Mouse (Mus musculus) liver, embryonic 11.5 days (tissue): ENCODE measurements around the gene Hspb11. TPM values are rescaled to one million over a fixed set of nuclear protein-coding genes. Genes with fewer than 3 reads are reported as not detected.

Experiments
- ATAC-seq: fragments of 200-750 bp; cut with Nextera tagmentation; replicated peaks from 2 replicates; pipeline ENCODE4 v1.8.0; 2017; ENCODE audit warnings: moderate number of reproducible peaks, mild to moderate bottlenecking, moderate TSS enrichment, moderate library complexity; ENCODE audit not compliant: low FRiP score
- DNase-seq: peaks from one replicate; pipeline ENCODE4 v3.0.0-alpha.2; 2017; ENCODE audit warnings: low spot score
- H3K27ac ChIP-seq: fragments of 300-500 bp; sonication (generic); 2 replicates; pipeline ENCODE4 v1.5.1; 2014; ENCODE audit warnings: mild to moderate bottlenecking, low read depth, low read length, control low read depth
- H3K27me3 ChIP-seq: fragments of 300-500 bp; sonication (generic); replicated peaks from 2 replicates; pipeline ENCODE4 v1.6.1; 2014; ENCODE audit warnings: low read length, mixed read lengths; ENCODE audit not compliant: control insufficient read depth, insufficient read depth
- H3K36me3 ChIP-seq: fragments of 300-500 bp; sonication (generic); 2 replicates; pipeline ENCODE4 v1.6.1; 2014; ENCODE audit warnings: mild to moderate bottlenecking, low read length, moderate library complexity, mixed read lengths; ENCODE audit not compliant: control insufficient read depth, insufficient read depth
- H3K4me1 ChIP-seq: fragments of 300-500 bp; sonication (generic); replicated peaks from 2 replicates; pipeline ENCODE4 v1.6.1; 2014; ENCODE audit warnings: low read length, mixed read lengths; ENCODE audit not compliant: control insufficient read depth, insufficient read depth
- H3K4me2 ChIP-seq: fragments of 300-500 bp; sonication (generic); 2 replicates; pipeline ENCODE4 v1.6.1; 2014; ENCODE audit warnings: mild to moderate bottlenecking, control low read depth, moderate library complexity
- H3K4me3 ChIP-seq: fragments of 300-500 bp; sonication (generic); 2 replicates; pipeline ENCODE4 v1.5.1; 2014; ENCODE audit warnings: low read depth, low read length, control low read depth
- H3K9ac ChIP-seq: fragments of 300-500 bp; sonication (generic); 2 replicates; pipeline ENCODE4 v1.6.1; 2014; ENCODE audit warnings: low read depth, low read length, control low read depth
- H3K9me3 ChIP-seq: fragments of 300-500 bp; sonication (generic); 2 replicates; pipeline ENCODE4 v1.6.1; 2016; ENCODE audit warnings: low read length, inconsistent platforms, mixed read lengths; ENCODE audit not compliant: control insufficient read depth
- WGBS: fragments of 180-500 bp; shearing (Covaris S2); extraction: QIAGEN DNeasy Blood & Tissue Kit; methylation state at CpG from one replicate; pipeline ENCODE4 v1.1.7; 2014; 5-methylcytosine and 5-hydroxymethylcytosine counted together
- polyA plus RNA-seq: library from polyadenylated mRNA; unstranded; fragments of >200 nt; fragmentation: Nextera tagmentation; extraction: Ambion mirVana; gene quantifications from 2 replicates; pipeline ENCODE4 v1.2.1, GENCODE M21; 2014

The Hspb11 gene
- polyA plus RNA-seq, 1 experiment from 2014 or later, result 14.8 TPM

- Histone ChIP-seq H3K9ac (no peak overlapping the region), H3K9me3 (no peaks in the 10 kb centered on the region), H3K27me3 (0 out of 2 replicates have a peak, but pooled peaks cover 2% of the 10 kb centered on the region), H3K4me2 (no peak overlapping the region), H3K4me1 (peaks cover 6% of the 10 kb centered on the region), H3K27ac (no peak overlapping the region), H3K4me3 (no peak overlapping the region), H3K36me3 (no peaks in the 10 kb centered on the region)
- no peak for ATAC-seq
- DNase-seq, result no peak
- 77% methylated on average over 8 of the region's 8 CpGs for WGBS
Observed at GRCm38 (mm10) chr4:107298071-107298606, 44.7 kb downstream of the Hspb11 start.

DNA sequence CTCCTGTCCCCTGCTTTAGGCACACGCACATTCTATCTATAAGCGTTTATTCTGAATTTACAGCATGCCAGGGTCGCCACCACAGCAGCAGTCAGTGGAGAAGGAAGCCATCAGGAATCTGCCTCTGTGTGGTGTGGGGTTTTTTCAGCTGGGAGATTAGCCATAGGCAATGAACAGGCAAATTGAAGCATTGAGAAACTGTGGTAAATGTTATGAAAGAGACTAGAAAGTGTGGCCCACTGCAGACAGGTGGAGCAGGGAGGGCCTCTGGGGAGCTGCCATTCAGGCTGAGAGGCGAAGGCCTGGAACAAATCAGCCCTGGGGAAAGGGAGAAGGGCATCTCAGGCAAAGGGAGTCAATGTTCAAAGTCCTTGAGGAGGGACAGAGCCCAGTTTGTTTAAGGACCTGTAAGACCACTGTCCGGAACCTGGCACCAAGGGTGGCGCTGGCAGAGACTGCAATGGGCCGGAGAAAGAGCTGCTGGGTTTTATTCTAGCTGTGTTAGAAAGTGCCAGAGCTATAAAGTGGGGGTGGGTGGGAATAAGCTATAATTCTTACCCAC lies 46.5 kb downstream of the Hspb11 start:
- Histone ChIP-seq H3K9ac (no peak overlapping the region), H3K27ac (no peak overlapping the region), H3K4me2 (no peak overlapping the region), H3K9me3 (no peaks in the 10 kb centered on the region), H3K4me1 (peaks cover 6% of the 10 kb centered on the region), H3K27me3 (peaks cover 2% of the 10 kb centered on the region; the same call in 1 of the 2 replicates), H3K36me3 (no peaks in the 10 kb centered on the region), H3K4me3 (no peak overlapping the region)
- ATAC-seq (no peak), DNase-seq (no peak)
- WGBS, result 80% methylated on average over 7 of the region's 7 CpGs

GRCm38 (mm10) chr4:107300371-107300770 lies 47.0 kb downstream of the Hspb11 start:
- Histone ChIP-seq H3K9ac (no peak overlapping the region), H3K4me1 (peaks cover 6% of the 10 kb centered on the region), H3K4me2 (no peak overlapping the region), H3K4me3 (no peak overlapping the region), H3K9me3 (no peaks in the 10 kb centered on the region), H3K36me3 (no peaks in the 10 kb centered on the region), H3K27me3 (peaks cover 2% of the 10 kb centered on the region; the same call in 1 of the 2 replicates), H3K27ac (no peak overlapping the region)
- ATAC-seq (no peak), DNase-seq (no peak)
- 46% methylated on average over 4 of the region's 4 CpGs for WGBS

- DNase-seq (no peak), ATAC-seq (no peak)
- H3K4me1 ChIP-seq, result peaks cover 6% of the 10 kb centered on the region
- H3K4me3 ChIP-seq, result no peak overlapping the region
- H3K9ac ChIP-seq, result no peak overlapping the region
- no peaks in the 10 kb centered on the region for H3K36me3 ChIP-seq
- H3K9me3 ChIP-seq, result no peaks in the 10 kb centered on the region
- no peak overlapping the region for H3K27ac ChIP-seq
- no peak overlapping the region for H3K4me2 ChIP-seq
- H3K27me3 ChIP-seq, result peaks cover 2% of the 10 kb centered on the region; the same call in 1 of the 2 replicates
- WGBS, result 94% methylated on average over 1 of the region's 1 CpGs
Observed at GRCm38 (mm10) chr4:107300902-107301555, 47.6 kb downstream of the Hspb11 start.

- ATAC-seq (no peak), DNase-seq (no peak)
- no peak overlapping the region for H3K4me2 ChIP-seq
- H3K9me3 ChIP-seq, result no peaks in the 10 kb centered on the region
- H3K27ac ChIP-seq, result no peak overlapping the region
- H3K4me3 ChIP-seq, result no peak overlapping the region
- H3K4me1 ChIP-seq, result peaks cover 6% of the 10 kb centered on the region
- no peak overlapping the region for H3K9ac ChIP-seq
- H3K27me3 ChIP-seq, result peaks cover 2% of the 10 kb centered on the region; the same call in 1 of the 2 replicates
- H3K36me3 ChIP-seq, result no peaks in the 10 kb centered on the region
- 78% methylated on average over 9 of the region's 9 CpGs for WGBS
Observed at GRCm38 (mm10) chr4:107302221-107302620, 48.8 kb downstream of the Hspb11 start.

DNA sequence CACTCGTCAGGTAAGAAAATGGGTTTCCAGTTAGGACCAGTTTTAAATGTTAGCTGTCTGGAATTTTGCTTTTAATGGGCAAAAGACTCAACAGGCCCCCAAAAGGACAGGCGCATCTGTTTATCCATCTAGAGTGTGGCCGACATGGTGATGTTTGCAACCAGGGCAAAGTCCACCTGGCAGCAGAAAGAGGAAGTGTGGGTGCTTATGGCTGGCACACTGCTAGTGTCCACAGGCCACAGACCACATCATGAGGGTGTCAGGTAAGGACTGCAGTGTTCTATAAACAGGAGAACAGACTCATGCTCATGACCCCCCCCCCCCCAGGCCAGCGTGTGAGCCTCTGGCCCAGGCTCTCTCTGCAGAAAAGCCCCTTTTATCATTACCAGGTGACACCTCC lies 49.4 kb downstream of the Hspb11 start:
- 72% methylated on average over 4 of the region's 4 CpGs for WGBS
- Histone ChIP-seq H3K4me2 (no peak overlapping the region), H3K4me1 (peaks cover 6% of the 10 kb centered on the region), H3K4me3 (no peak overlapping the region), H3K9me3 (no peaks in the 10 kb centered on the region), H3K27ac (no peak overlapping the region), H3K36me3 (no peaks in the 10 kb centered on the region), H3K9ac (no peak overlapping the region), H3K27me3 (peaks cover 2% of the 10 kb centered on the region; the same call in 1 of the 2 replicates)
- ATAC-seq, result no peak; the same call in 1 of the 2 replicates
- DNase-seq, result no peak

DNA sequence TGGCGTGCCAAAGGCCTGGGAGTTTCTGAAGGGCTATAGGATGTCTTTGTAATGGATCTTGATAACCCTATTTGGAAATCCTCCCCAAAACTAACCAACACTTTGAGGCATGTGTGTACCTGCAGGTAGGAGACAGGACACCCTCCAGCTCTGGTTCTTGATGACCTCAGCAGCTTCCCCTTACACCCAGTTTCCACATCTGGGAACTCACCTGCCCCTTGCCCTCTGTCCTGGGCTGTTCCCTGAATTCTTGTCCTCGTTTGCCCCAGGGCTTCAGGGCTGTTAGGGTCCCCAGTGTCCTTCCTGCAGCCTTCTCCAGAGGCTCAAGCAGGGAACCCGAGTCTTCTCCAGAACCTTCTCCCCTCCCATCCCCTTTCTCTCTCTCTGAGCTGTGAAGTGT lies 50.1 kb downstream of the Hspb11 start:
- no peak overlapping the region for H3K9ac ChIP-seq
- WGBS, result 72% methylated on average over 3 of the region's 3 CpGs
- peaks cover 2% of the 10 kb centered on the region; the same call in 1 of the 2 replicates for H3K27me3 ChIP-seq
- H3K27ac ChIP-seq, result no peak overlapping the region
- no peak overlapping the region for H3K4me2 ChIP-seq
- H3K4me1 ChIP-seq, result peaks cover 6% of the 10 kb centered on the region
- H3K4me3 ChIP-seq, result no peak overlapping the region
- H3K9me3 ChIP-seq, result no peaks in the 10 kb centered on the region
- DNase-seq, result no peak
- no peak for ATAC-seq
- no peaks in the 10 kb centered on the region for H3K36me3 ChIP-seq

DNA sequence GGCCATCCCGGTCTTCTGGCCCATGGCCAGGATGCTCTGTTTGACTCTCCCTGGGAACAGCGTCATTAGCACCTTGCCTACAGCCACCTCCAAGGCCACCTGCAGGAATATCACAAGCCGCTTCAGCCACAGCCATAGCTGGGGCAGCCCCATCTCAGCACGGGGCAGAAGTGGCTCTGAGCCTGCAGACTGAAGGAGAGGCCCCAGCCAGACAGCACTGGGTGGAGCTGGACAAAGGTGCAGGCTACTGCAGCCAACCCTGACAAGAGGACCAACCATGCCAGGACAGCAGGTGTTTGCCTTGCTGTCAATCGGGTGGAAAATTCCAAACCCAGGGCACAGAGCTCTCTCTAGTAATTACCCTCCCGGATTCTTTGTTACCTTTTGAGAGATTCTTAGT lies 53.6 kb downstream of the Hspb11 start, which contains the start of gene Dio1:
TSS of gene Dio1 (minus strand) at position 204 of the 400 bp plus-strand sequence.
- Histone ChIP-seq H3K27ac (no peak within 1 kb of the TSS), H3K4me2 (no peak within 1 kb of the TSS), H3K9ac (no peak within 1 kb of the TSS), H3K36me3 (no peaks in the 10 kb centered on the region), H3K27me3 (no peaks in the 10 kb centered on the region; the same call in 1 of the 2 replicates), H3K4me3 (no peak within 1 kb of the TSS), H3K9me3 (no peaks in the 10 kb centered on the region), H3K4me1 (peaks cover 4% of the 10 kb centered on the region)
- WGBS, result 43% methylated on average over 6 of the region's 6 CpGs
- DNase-seq (no peak), ATAC-seq (no peak)
